Mouse (Mus musculus) midbrain, postnatal 0 days (tissue): Measurements from ENCODE around the gene Chrnb1. TPM values are rescaled to one million over a fixed set of nuclear protein-coding genes. Genes with fewer than 3 reads are reported as not detected.

Experiments
- ATAC-seq: fragments of 200-750 bp; cut with Nextera tagmentation; 2 replicates; pipeline ENCODE4 v1.8.0; 2017; ENCODE audit warnings: moderate number of reproducible peaks, mild to moderate bottlenecking, moderate TSS enrichment, moderate library complexity; ENCODE audit not compliant: low FRiP score
- DNase-seq: peaks from one replicate; pipeline ENCODE4 v3.0.0-alpha.2; 2015; ENCODE audit warnings: low spot score
- H3K27ac ChIP-seq: fragments of 300-500 bp; sonication (generic); 2 replicates; pipeline ENCODE4 v1.5.1; 2014; ENCODE audit warnings: low read depth, mild to moderate bottlenecking, low read length, mixed read lengths
- H3K27me3 ChIP-seq: fragments of 300-500 bp; sonication (generic); 2 replicates; pipeline ENCODE4 v1.6.1; 2014; ENCODE audit warnings: low read length, control low read depth, mixed read lengths; ENCODE audit not compliant: insufficient read depth
- H3K36me3 ChIP-seq: fragments of 300-500 bp; sonication (generic); 2 replicates; pipeline ENCODE4 v1.6.1; 2014; ENCODE audit warnings: low read length, control low read depth, mixed read lengths; ENCODE audit not compliant: insufficient read depth
- H3K4me1 ChIP-seq: fragments of 300-500 bp; sonication (generic); 2 replicates; pipeline ENCODE4 v1.6.1; 2014; ENCODE audit warnings: mild to moderate bottlenecking, control low read depth, antibody characterized with exemption, low read length, mixed read lengths; ENCODE audit not compliant: insufficient read depth
- H3K4me2 ChIP-seq: fragments of 300-500 bp; sonication (generic); 2 replicates; pipeline ENCODE4 v1.6.1; 2014; ENCODE audit warnings: low read depth, mild to moderate bottlenecking, low read length, mixed read lengths; ENCODE audit not compliant: poor library complexity, severe bottlenecking
- H3K4me3 ChIP-seq: fragments of 300-500 bp; sonication (generic); 2 replicates; pipeline ENCODE4 v1.5.1; 2014; ENCODE audit warnings: low read depth, mild to moderate bottlenecking, low read length, moderate library complexity
- H3K9ac ChIP-seq: fragments of 300-500 bp; sonication (generic); replicated peaks from 2 replicates; pipeline ENCODE4 v1.6.1; 2014; ENCODE audit warnings: mild to moderate bottlenecking, low read length, moderate library complexity, mixed read lengths; ENCODE audit not compliant: poor library complexity, severe bottlenecking
- H3K9me3 ChIP-seq: fragments of 300-500 bp; sonication (generic); 2 replicates; pipeline ENCODE4 v1.6.1; 2016; ENCODE audit warnings: low read length, control low read depth
- CTCF ChIP-seq: IDR thresholded peaks from 2 replicates; pipeline ENCODE4 v1.5.1; 2016; ENCODE audit warnings: antibody characterized with exemption, mild to moderate bottlenecking
- WGBS: fragments of 180-500 bp; shearing (Covaris S2); extraction: QIAGEN DNeasy Blood & Tissue Kit; methylation state at CpG from one replicate; pipeline ENCODE4 v1.1.7; 2014; 5-methylcytosine and 5-hydroxymethylcytosine counted together
- polyA plus RNA-seq: library from polyadenylated mRNA; unstranded; fragments of >200 nt; fragmentation: Nextera tagmentation; extraction: Ambion mirVana; gene quantifications from 2 replicates; pipeline ENCODE4 v1.2.1, GENCODE M21; 2015
- total RNA-seq: library from RNA; depleted of rRNA; stranded (reverse); fragments of >200 nt; gene quantifications from 2 replicates; pipeline ENCODE4 v1.2.3, GENCODE M21; 2014

The Chrnb1 gene
- total and polyA plus RNA-seq, 2 experiments from 2014 or later: 1.1 to 1.5 TPM

DNA sequence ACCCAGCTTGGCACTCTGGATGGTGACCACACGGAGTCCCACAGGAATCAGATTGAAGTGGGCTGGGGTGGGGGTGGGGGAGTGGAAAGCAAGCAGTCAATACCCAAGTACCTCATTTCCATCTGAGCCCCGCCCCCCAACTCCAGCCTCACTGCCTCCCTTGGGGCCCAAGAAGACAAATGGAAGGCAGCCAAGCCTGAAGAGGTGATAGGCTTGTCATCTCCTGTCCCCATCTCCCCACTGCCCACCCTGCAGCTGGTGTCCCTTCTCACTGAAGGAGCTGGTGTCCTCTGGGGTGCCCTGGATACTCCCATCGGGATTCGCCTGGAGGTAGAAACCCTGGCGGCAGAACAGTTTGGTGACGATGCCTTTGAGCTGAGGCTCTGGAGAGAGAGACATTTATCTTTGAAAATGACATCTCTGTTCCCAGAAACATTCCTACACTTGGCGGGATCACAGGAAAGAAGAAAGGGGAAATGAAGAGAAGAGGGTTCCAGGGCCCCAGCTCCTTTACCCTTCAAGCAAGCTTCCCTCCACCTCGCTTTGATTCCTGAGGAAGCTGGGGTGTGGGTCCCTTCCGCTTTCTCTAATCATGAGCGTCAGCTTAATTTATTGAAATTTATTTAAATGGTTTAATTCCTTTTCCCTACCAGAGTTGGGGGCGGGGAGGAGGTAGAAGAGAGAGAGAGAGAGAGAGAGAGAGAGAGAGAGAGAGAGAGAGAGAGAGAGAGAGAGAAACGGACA lies 3.8 kb upstream of the Chrnb1 start:
- peak; percentile 48 for DNase-seq
- H3K4me1 ChIP-seq: peaks cover 8% of the 10 kb centered on the region; the same call in 1 of the 2 replicates
- 11% methylated on average over 12 of the region's 12 CpGs for WGBS

DNA sequence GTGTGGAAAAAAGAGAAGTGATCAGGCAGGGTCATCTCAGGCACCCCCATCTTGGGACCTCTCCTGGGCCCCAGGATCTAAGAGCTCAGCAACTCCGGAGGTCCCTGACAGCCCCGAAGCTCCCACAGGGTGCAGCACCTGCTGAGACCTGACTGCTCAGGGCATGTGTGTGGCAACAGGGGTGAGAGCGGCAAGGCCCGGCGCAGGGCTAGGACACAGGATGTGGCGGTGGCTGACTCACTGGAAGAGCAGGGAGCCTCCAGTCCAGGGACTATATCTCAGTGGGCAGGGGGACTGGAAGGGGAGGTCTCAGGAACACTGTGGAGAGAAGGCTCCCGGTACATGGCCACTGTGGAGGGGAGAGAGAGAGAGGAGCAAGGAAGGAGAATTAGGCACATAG lies 2.2 kb upstream of the Chrnb1 start:
- no peak overlapping the region for H3K4me3 ChIP-seq
- H3K4me2 ChIP-seq: no peak overlapping the region
- H3K27me3 ChIP-seq: no peaks in the 10 kb centered on the region; the same call in 1 of the 2 replicates
- ATAC-seq (no peak), DNase-seq (no peak)
- 72% methylated on average over 7 of the region's 7 CpGs for WGBS
- no peak overlapping the region for H3K27ac ChIP-seq
- 0 out of 2 replicates have a peak, but pooled peaks cover 6% of the 10 kb centered on the region for H3K36me3 ChIP-seq
- H3K9me3 ChIP-seq: no peaks in the 10 kb centered on the region
- H3K4me1 ChIP-seq: peaks cover 8% of the 10 kb centered on the region; the same call in 1 of the 2 replicates
- no peak overlapping the region for H3K9ac ChIP-seq
- no peak for TF ChIP-seq CTCF

More for the DNA sequence above, 3.8 kb upstream of the Chrnb1 start:
- Histone ChIP-seq H3K9ac (peak overlapping the region; percentile 68), H3K36me3 (0 out of 2 replicates have a peak, but pooled peaks cover 6% of the 10 kb centered on the region), H3K27ac (peak overlapping the region; percentile 90), H3K4me2 (peak overlapping the region; percentile 96), H3K9me3 (no peaks in the 10 kb centered on the region), H3K27me3 (no peaks in the 10 kb centered on the region; the same call in 1 of the 2 replicates), H3K4me3 (peak overlapping the region; percentile 49)
- ATAC-seq: no peak
- no peak for TF ChIP-seq CTCF

DNA sequence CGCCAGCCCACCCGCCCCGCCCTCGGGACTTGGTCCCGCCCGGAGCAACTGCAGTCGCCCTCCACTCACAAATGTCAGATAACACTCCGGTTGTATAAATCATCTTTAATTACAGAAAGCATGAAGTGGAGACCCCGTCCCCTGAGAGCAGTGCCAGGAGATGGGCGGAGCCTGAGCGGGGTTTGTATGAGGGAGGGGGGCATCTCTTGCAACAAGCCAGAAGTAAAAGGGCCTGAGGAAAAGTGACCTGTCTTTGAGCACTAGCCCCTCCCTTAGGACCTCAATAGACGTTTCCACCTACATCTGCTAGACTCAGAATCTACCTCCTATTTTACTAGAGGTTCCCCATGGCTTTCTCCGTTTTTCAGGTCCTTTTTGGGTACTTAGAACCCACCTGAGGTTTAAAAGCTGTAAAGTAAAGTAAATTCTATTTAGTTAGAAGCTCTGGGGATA lies 266 bp upstream of the Chrnb1 start:
- Histone ChIP-seq H3K36me3 (0 out of 2 replicates have a peak, but pooled peaks cover 6% of the 10 kb centered on the region), H3K9me3 (no peaks in the 10 kb centered on the region), H3K4me3 (peak overlapping the region; percentile 40), H3K4me2 (peak overlapping the region; percentile 80), H3K27me3 (no peaks in the 10 kb centered on the region; the same call in 1 of the 2 replicates), H3K27ac (no peak overlapping the region), H3K9ac (no peak overlapping the region), H3K4me1 (peaks cover 8% of the 10 kb centered on the region; the same call in 1 of the 2 replicates)
- no peak for ATAC-seq
- WGBS: 5% methylated on average over 12 of the region's 13 CpGs
- DNase-seq: no peak
- TF ChIP-seq CTCF: no peak

DNA sequence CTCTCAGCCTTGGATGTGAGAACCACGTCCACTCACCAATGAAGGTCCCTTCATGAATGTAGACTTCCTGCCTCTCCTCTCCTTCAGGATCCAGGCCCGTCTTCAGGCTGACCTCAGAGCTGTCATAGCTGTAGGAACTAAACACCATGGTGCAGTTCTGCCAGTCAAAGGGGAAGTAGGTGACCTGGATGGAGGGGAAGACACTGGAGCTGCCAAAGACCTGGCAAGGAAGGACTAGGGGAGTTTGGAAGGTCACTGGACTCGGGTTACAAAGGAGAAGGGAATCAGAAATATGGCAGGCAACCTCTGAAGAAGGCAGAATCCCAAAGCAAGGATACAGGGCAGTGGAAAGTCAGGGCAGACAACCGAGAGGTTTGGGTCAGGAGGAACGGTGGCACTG lies 2.3 kb downstream of the Chrnb1 start:
- 64% methylated on average over 5 of the region's 5 CpGs for WGBS
- H3K4me2 ChIP-seq: no peak overlapping the region
- no peak overlapping the region for H3K4me3 ChIP-seq
- H3K27ac ChIP-seq: no peak overlapping the region
- no peaks in the 10 kb centered on the region for H3K9me3 ChIP-seq
- H3K4me1 ChIP-seq: no peaks in the 10 kb centered on the region
- ATAC-seq (no peak), DNase-seq (no peak)
- 0 out of 2 replicates have a peak, but pooled peaks cover 6% of the 10 kb centered on the region for H3K36me3 ChIP-seq
- H3K27me3 ChIP-seq: no peaks in the 10 kb centered on the region; the same call in 1 of the 2 replicates
- H3K9ac ChIP-seq: no peak overlapping the region
- no peak for TF ChIP-seq CTCF

DNA sequence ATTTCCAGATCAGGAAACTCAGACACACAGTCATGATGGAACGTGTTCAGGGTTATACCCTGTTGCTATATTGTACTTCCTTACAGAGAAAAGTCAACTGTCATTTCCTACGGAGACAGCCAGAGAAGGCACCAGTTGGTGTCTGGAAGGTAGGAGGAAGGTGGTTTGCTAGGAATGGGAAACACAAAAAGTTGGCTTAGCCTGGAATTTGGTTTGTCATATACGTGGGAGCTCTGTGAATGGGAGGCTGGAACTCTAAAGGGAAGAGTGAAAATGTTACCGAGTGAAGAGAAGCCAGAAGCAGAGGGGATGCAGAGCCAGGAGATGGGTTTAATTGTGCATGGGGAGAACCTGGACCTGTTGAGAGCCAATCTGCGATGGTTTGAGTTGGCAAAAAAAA lies 4.3 kb downstream of the Chrnb1 start:
- H3K4me3 ChIP-seq: no peak overlapping the region
- no peak overlapping the region for H3K4me2 ChIP-seq
- H3K27me3 ChIP-seq: no peaks in the 10 kb centered on the region
- ATAC-seq (no peak), DNase-seq (no peak)
- no peaks in the 10 kb centered on the region for H3K9me3 ChIP-seq
- no peaks in the 10 kb centered on the region for H3K36me3 ChIP-seq
- 70% methylated on average over 5 of the region's 5 CpGs for WGBS
- no peak overlapping the region for H3K27ac ChIP-seq
- H3K9ac ChIP-seq: no peak overlapping the region
- no peaks in the 10 kb centered on the region for H3K4me1 ChIP-seq
- TF ChIP-seq CTCF: no peak

DNA sequence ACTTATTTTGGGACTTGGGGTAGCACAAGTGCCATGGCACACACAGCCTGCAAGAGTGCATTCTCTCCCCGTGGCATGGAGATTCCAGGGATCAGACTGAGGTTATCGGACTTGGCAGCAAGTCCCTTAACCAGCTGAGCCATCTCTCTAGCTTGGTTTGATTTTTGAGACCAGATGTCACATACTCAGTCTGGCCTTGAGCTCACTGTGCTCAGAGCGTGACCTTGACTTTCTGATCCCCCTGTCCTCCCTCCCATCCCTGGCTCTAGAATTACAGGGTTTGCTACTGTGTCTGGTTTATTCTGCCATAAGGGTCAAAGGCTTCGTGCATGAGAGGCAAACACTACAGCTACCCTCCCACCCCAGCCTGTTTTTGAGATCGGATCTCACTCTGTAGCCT lies 6.3 kb downstream of the Chrnb1 start:
- H3K27ac ChIP-seq: no peak overlapping the region
- DNase-seq: no peak
- TF ChIP-seq CTCF: no peak
- H3K4me2 ChIP-seq: no peak overlapping the region
- H3K9me3 ChIP-seq: no peaks in the 10 kb centered on the region
- H3K36me3 ChIP-seq: no peaks in the 10 kb centered on the region
- H3K9ac ChIP-seq: no peak overlapping the region
- no peaks in the 10 kb centered on the region for H3K4me1 ChIP-seq
- no peak overlapping the region for H3K4me3 ChIP-seq
- ATAC-seq: no peak
- no peaks in the 10 kb centered on the region for H3K27me3 ChIP-seq
- 78% methylated on average over 5 of the region's 5 CpGs for WGBS
